Mouse (Mus musculus) embryonic fibroblast, embryonic 13.5 days (primary cell): ENCODE measurements around the gene Trpc7.

Source experiments
- CTCF ChIP-seq: IDR thresholded peaks from 2 replicates; pipeline ENCODE4 v1.5.1; 2011; ENCODE audit warnings: mild to moderate bottlenecking, control low read depth, low read length, moderate library complexity, borderline replicate concordance; ENCODE audit not compliant: insufficient read depth
- POLR2A ChIP-seq: IDR thresholded peaks from 2 replicates; pipeline ENCODE4 v1.6.1; 2011; ENCODE audit warnings: low read depth, mild to moderate bottlenecking, control low read depth, low read length, moderate library complexity

DNA sequence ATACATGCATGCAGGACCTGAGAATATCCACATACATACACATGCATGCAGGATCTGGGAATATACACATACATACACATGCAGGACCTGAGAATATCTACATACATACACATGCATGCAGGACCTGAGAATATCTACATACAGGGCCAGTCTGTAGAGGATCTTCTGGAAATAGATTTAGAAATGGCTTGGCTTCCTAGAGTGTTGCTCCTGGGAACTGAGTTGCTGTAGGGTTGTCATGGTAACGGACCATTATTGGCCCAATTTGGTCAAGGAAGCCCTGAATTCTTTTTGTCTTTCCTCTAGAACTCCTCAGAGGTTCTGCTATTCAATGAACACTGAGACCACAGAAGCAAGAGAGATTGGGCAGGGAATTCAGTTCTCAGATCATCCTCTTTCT is 113.2 kb downstream of the Trpc7 start:
- TF ChIP-seq CTCF (no peak), POLR2A (no peak)
